Mouse (Mus musculus): ENCODE results near the gene Ercc2. TPM values are rescaled to one million over a fixed set of nuclear protein-coding genes. Genes with fewer than 3 reads are reported as not detected.
A peak's percentile ranks its signal among the peaks of the same experiment; 100 is the strongest.

Gene Ercc2
- polyA plus RNA-seq (2012; ENCODE audit: insufficient read depth, insufficient read length, missing spikeins): 4.4 and 6.4 TPM in 2 replicates

DNA sequence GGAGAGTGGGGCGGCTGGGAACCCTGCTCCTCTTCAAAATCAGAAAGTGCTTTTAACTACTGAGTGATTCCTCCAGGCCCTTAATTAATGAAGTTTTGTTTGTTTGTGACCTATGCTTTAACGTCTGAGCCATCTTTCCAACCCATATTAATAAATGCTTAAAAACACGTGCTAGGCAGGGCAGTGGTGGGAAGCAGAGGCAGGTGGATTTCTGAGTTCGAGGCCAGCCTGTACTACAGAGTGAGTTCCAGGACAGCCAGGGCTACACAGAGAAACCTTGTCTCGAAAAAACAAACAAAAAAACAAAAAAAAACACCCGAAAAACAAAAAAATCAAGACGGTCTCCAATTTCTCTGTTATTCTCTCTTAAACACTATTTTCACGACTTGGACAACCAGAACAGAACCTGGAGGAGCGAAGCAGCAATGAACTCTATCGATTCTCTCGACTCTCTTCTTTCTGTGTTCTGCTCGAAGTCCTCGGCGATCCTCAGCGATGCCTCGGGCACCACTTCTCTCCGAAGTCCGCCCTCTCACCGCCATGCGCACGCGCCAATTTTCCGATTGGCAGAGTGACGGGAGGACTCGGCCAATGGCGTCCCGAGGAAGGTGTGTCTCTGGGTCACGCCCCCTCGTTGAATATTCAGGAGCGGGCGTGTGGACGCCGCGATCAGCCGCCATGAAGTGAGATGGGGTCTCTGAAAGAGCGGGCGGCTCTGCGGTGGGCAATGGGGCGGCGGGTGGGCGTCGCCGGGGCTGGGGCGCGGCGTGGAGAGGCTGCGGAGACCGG, at the start of gene Ercc2:
TSS of gene Ercc2 (plus strand) at position 634 of the 789 bp plus-strand sequence.
- H3K4me1 ChIP-seq (ENCODE audit: control insufficient read depth, insufficient read depth, insufficient read length, low read length): 0 out of 2 replicates have a peak, but pooled peaks cover 2% of the 10 kb centered on the region
- H3K4me3 ChIP-seq (ENCODE audit: insufficient read depth, low read depth, low read length): peak within 1 kb of the TSS; percentile 89
- H3K27ac ChIP-seq (replicated peaks; ENCODE audit: low read depth, low read length): no peak within 1 kb of the TSS

DNA sequence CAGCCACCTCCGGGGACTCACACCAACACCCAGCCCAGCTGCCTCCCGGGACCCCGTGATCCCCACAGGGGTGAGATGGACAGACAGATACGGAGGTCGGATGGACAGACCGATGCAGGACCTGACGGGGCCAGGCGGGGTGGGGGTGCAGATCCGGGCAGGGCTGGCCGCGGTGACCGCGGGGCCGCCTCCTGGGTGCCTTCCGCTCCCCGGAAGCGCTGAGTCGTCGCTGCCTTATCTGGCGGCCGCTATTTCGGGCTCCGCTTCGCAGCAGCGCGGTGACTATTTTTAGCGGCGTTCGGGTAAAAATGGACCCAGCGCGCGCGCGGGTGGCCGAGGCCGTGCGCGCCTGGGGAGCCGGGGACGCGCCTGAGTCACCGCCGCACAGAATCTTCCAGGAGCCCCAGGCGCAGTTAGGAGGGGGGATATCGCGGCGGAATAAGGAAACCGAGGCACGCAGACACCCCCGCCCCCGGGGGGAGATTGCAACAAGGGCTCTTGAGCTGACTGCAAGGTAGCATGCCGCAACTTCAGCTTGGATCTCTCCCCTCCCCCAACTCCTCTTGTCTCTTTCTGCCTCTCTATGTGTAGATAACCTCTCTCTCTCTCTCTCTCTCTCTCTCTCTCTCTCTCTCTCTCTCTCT, 49.0 kb upstream of the Ercc2 start:
- H3K27ac ChIP-seq (replicated peaks; ENCODE audit: low read depth, low read length): peak overlapping the region; percentile 75
- peaks cover 2% of the 10 kb centered on the region; the same call in 1 of the 2 replicates for H3K4me1 ChIP-seq (ENCODE audit: control insufficient read depth, insufficient read depth, insufficient read length, low read length)
- peak overlapping the region; percentile 91 for H3K4me3 ChIP-seq (ENCODE audit: insufficient read depth, low read depth, low read length)

DNA sequence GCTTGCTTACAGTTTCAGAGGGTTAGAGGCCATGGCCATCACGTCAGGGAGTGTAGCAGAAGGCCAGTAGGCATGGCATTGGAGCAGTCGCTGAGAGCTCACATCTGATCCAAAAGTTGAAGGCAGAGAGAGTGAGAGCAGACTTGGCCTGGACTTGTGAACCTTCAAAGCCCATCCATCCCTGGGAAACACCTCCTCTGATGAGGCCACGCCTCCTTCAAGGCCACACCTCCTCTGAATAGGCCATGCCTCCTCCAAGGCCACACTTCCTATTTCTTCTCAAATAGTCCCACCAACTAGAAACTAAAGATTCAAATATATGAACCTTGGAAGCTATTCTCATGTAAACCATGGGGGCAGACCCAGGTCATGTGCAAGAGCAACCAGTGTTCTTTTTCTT, 46.2 kb upstream of the Ercc2 start:
- Histone ChIP-seq H3K4me1 (ENCODE audit: control insufficient read depth, insufficient read depth, insufficient read length, low read length) (peaks cover 2% of the 10 kb centered on the region; the same call in 1 of the 2 replicates), H3K27ac (replicated peaks; ENCODE audit: low read depth, low read length) (no peak overlapping the region), H3K4me3 (ENCODE audit: insufficient read depth, low read depth, low read length) (no peak overlapping the region)

DNA sequence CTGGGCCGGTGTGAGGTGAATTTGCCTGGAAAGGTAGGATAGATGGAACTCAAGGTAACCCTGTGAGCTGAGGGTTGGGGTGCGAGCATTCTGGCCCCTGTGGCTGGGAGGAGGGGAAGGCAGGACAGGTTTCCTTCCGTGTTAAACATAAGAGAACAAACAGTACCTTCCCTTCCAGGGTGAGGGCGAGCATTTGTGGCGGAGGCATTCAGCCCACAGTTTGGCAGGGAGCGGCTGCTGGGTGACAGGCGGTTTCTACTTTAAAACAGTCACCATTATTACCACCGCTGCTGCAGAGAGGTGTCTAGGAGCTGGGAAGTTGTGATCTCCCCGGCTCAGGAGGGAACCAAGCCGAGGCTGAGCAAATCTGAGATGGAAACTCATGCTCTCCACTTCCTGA, 44.7 kb upstream of the Ercc2 start:
- Histone ChIP-seq H3K4me3 (ENCODE audit: insufficient read depth, low read depth, low read length) (no peak overlapping the region), H3K4me1 (ENCODE audit: control insufficient read depth, insufficient read depth, insufficient read length, low read length) (peaks cover 2% of the 10 kb centered on the region; the same call in 1 of the 2 replicates), H3K27ac (replicated peaks; ENCODE audit: low read depth, low read length) (no peak overlapping the region)

DNA sequence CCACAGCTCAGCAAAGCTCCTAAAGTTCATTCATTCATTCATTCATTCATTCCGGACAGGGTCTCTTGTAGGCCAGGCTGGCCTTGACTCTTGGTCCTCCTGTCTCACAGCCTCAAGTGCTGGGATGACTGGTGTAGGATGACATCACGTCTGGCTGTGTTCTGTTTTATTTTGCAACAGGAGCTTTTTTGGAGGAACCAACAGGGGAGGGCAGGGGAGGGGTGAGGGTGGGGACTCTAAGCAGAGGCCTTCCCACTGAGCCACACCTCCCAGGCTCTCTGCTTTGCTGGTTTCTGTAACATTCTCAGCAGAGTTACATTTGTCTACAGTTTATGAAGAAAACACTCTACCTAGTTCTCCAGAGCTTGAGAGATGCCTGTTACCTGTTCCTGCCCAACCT, 43.8 kb upstream of the Ercc2 start:
- Histone ChIP-seq H3K27ac (replicated peaks; ENCODE audit: low read depth, low read length) (peak overlapping the region; percentile 25), H3K4me3 (ENCODE audit: insufficient read depth, low read depth, low read length) (no peak overlapping the region), H3K4me1 (ENCODE audit: control insufficient read depth, insufficient read depth, insufficient read length, low read length) (peaks cover 2% of the 10 kb centered on the region; the same call in 1 of the 2 replicates)

DNA sequence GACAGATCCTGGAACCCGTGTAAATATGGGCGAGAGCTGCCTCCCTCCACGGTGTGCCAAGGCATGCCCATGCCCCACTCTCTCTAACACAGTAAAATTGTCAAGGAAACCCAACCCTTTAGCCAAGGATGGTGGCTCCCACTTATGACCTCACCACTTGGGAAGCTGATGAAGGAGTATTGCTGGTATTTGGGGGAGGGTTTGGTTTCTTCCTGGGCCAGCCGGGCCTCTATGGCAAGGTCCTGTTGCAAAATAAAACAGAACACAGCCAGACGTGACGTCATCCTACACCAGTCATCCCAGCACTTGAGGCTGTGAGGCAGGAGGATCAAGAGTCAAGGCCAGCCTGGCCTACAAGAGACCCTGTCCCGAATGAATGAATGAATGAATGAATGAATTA, 43.2 kb upstream of the Ercc2 start:
- H3K4me1 ChIP-seq (ENCODE audit: control insufficient read depth, insufficient read depth, insufficient read length, low read length): peaks cover 2% of the 10 kb centered on the region; the same call in 1 of the 2 replicates
- peak overlapping the region; percentile 25 for H3K27ac ChIP-seq (replicated peaks; ENCODE audit: low read depth, low read length)
- no peak overlapping the region for H3K4me3 ChIP-seq (ENCODE audit: insufficient read depth, low read depth, low read length)

DNA sequence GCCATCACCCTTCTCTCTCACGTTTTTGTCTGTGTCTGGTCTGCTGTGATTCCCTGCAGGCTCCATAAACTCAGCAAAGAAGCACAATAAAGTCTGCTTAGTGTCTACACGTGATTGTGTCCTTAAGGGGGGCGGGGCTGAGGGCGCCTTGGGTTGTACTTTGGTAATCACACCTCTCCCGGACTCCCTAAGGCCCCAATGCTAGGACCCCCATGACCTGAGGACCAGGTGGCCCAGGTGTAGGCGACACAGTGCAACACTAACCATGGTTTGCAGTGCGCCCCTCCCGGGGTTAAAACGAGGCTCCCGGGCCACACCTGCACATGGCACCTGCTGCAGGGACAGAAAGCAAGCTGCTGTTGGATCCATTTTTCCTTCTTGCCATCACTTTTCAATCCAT, 40.6 kb upstream of the Ercc2 start:
- H3K27ac ChIP-seq (replicated peaks; ENCODE audit: low read depth, low read length): no peak overlapping the region
- H3K4me3 ChIP-seq (ENCODE audit: insufficient read depth, low read depth, low read length): no peak overlapping the region
- peaks cover 5% of the 10 kb centered on the region; the same call in 1 of the 2 replicates for H3K4me1 ChIP-seq (ENCODE audit: control insufficient read depth, insufficient read depth, insufficient read length, low read length)

DNA sequence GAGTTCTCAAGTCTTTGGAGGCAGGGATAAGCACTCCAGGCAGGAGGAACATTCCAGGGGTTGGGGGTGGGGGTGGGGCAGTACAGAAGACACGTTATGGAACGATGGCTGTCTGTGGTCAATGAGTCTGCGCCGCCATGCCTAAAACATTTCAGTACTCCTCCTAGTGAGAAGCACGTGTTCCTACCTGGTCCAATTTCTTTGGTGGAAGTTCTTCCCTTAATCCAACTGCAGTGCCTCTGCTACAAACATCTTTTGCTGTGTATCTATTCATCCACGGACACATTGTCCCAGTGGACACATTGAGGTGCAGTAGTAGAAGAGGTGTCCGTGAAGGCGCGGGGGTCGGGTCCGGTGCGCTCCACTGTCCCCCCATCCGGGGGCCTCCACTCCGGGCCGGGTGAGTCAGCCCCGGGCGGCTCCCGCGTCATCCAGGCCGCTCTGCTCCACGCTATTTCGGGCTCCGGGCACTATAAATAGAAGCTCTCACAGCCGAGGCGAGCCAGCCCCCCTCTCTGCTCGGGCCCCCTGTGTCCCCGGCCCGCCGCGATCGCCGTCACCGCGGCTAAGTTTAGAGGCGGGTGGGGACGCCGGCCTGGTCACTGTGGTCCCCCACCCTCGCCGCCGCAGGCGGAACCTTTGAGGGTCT, 39.9 kb upstream of the Ercc2 start:
- Histone ChIP-seq H3K27ac (replicated peaks; ENCODE audit: low read depth, low read length) (no peak overlapping the region), H3K4me3 (ENCODE audit: insufficient read depth, low read depth, low read length) (peak overlapping the region; percentile 51), H3K4me1 (ENCODE audit: control insufficient read depth, insufficient read depth, insufficient read length, low read length) (peaks cover 5% of the 10 kb centered on the region; the same call in 1 of the 2 replicates)

DNA sequence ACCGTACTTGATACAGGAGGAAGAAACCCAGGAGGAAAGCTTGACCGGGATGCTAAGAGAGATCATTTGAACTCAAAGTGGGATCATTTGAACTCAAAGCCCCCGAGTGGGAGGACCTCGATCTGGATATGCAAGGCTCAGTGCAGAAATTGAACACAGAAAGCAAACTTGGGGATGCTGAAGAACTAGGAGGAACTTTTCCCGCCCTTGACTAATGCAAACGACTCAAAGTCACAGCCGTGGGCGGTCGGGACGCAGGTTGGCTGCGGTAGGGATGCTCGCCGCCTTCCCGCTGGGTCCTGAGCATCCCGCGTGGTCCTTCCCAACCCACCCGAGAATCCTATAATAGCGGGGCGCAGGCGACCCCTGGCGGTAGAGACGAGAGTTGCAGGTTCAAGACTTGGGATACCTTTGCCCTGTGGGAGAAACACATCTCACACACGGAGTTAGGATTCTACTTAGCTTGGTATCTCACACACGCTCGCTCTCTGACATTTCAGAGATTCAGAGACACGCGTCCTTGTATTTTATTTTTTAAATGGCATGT, 39.3 kb upstream of the Ercc2 start:
- peaks cover 5% of the 10 kb centered on the region; the same call in 1 of the 2 replicates for H3K4me1 ChIP-seq (ENCODE audit: control insufficient read depth, insufficient read depth, insufficient read length, low read length)
- H3K27ac ChIP-seq (replicated peaks; ENCODE audit: low read depth, low read length): no peak overlapping the region
- H3K4me3 ChIP-seq (ENCODE audit: insufficient read depth, low read depth, low read length): peak overlapping the region; percentile 51

DNA sequence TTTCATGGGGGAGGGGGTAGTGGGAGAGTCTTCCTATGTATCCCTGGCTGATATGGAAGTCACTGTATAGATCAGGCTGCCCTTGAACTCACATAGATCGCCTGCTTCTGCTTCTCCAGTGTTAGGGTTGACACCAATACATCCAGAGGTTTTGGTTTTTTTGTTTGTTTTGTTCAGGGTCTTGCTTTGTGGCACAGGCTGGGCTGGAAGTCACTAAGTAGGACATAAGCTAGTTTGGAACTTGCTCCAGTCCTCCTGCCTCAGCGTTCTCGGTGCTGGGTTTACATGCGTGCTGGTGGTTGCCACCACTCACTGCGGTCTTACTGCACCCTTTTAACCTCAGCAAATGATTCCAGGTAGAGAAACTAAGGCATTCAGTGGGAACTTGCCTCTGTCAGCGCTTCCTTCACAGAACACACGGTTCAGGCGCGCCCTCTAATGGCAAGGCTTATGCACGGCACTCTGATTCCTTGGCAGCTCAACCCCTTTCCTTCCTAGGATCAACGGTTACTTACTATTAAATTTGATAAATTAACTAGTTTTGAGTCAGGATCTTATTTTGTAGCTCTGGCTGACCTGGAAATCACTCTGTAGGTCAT, 38.5 kb upstream of the Ercc2 start:
- peaks cover 8% of the 10 kb centered on the region for H3K4me1 ChIP-seq (ENCODE audit: control insufficient read depth, insufficient read depth, insufficient read length, low read length)
- peak overlapping the region; percentile 84 for H3K27ac ChIP-seq (replicated peaks; ENCODE audit: low read depth, low read length)

DNA sequence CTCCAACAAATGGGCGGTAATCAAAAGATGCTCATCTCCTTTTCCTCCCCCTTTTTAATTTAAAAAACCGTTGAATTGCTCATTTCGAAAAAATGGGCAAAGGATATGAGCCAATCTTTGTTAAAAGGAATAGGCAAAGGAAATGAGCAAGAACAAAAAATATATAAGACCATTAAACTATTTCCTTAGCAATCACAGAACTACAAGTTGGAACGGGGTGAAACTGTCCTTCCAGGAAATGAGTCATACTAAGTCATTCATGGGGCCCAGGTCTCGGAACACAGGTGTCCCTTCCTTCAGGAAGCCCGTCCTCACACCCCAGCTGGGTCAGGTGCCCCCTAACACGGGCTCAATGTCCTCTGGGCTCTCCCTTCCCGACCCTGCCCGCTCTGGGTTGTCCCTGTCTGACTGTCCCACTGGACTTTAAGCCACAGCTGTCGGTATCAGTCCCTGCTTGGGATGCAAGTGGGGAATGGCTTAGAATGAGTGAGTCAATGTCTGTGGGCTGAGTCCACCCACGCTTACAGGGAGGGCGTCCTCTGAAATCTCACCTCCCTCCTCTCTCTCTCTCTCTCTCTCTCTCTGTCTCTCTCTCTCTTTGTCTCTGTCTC, 37.5 kb upstream of the Ercc2 start, which contains the start of gene Ercc1:
TSS of gene Ercc1 (plus strand) at position 542 of the 611 bp plus-strand sequence.
- Histone ChIP-seq H3K27ac (replicated peaks; ENCODE audit: low read depth, low read length) (peak within 1 kb of the TSS; percentile 97), H3K4me1 (ENCODE audit: control insufficient read depth, insufficient read depth, insufficient read length, low read length) (peaks cover 9% of the 10 kb centered on the region), H3K4me3 (ENCODE audit: insufficient read depth, low read depth, low read length) (peak within 1 kb of the TSS; percentile 94)

More for the DNA sequence above, 38.5 kb upstream of the Ercc2 start:
- H3K4me3 ChIP-seq (ENCODE audit: insufficient read depth, low read depth, low read length): no peak overlapping the region

DNA sequence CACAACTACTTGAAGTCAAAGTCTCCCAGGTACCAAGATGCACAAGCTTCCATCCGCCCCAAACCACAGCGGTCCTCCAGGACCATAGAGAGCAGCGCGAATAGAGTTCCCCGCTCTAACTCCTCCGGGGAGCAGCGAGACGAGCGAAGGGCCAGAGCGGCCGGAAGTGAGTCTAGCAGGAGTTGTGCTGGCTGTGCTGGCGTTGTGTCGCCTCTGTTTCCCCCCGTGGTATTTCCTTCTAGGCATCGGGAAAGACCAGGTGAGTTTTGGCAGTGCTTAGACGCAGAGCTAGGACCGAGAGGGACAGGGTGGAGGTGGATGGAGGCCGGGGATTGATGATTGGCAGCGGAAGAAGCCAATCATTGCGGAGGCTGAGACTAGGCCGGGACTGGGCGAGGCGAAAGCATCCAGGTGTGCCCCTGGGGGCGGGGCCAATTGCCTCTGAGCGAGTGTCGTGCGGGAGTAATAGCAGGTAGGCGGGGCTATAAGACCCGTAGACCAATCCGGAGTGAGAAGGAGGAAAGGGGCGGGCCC, 36.8 kb upstream of the Ercc2 start:
- peaks cover 9% of the 10 kb centered on the region for H3K4me1 ChIP-seq (ENCODE audit: control insufficient read depth, insufficient read depth, insufficient read length, low read length)
- H3K4me3 ChIP-seq (ENCODE audit: insufficient read depth, low read depth, low read length): peak overlapping the region; percentile 94
- H3K27ac ChIP-seq (replicated peaks; ENCODE audit: low read depth, low read length): peak overlapping the region; percentile 97

DNA sequence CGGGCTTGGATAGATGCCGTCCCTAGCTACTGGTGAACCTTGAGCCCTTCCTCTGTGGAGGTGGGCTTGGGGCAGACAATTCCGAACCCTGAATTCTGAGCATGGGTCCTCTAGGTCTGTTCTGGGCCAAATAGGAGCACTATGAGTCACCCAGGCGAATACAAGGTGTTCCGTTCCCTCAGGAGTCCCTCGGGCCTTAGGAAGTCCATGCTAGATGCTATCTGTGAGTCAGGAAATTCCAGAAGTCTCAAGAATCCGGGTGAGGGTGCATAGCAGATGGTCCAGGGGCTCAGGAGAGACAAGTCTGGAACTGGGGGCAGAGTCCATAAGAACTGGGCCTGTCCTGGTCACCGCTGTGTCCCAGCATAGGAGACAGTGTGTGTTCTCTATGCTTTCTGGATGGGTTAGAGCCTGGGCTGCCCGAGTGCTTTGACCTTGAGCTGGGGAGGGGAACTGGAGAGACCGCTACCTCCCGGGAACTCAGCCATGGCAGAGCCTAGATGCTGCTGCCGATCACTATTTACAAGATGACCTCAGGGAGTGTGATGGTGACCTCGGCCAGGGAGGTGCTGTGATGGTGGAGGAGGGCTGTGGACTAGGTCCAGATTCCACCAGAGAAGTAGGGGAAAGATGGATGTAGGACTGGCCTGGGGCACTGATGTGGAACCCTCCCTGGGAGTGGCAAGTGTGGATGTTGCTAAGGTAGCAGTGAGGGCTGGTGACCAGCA, 32.5 kb upstream of the Ercc2 start:
- H3K4me1 ChIP-seq (ENCODE audit: control insufficient read depth, insufficient read depth, insufficient read length, low read length): peaks cover 12% of the 10 kb centered on the region
- peak overlapping the region; percentile 63 for H3K4me3 ChIP-seq (ENCODE audit: insufficient read depth, low read depth, low read length)
- H3K27ac ChIP-seq (replicated peaks; ENCODE audit: low read depth, low read length): peak overlapping the region; percentile 100

Data from brown adipose tissue, adult 24 weeks (tissue).